Mouse (Mus musculus) liver, embryonic 14.5 days (tissue): ENCODE results near the gene Fnbp1.
A peak's percentile ranks its signal among the peaks of the same experiment; 100 is the strongest.

Source experiments
- CTCF ChIP-seq: IDR thresholded peaks from 2 replicates; pipeline ENCODE4 v1.5.1; 2016; ENCODE audit warnings: antibody characterized with exemption, low read depth, control low read depth
- EP300 ChIP-seq: IDR thresholded peaks from 2 replicates; pipeline ENCODE4 v1.6.1; 2016; ENCODE audit warnings: antibody characterized with exemption, low read depth

- TF ChIP-seq EP300 (no peak), CTCF (peak; percentile 55)
These were observed 31.5 kb upstream of the Fnbp1 start for GRCm38 (mm10) chr2:31173290-31173689.
